Mouse (Mus musculus) adrenal gland, postnatal 14 days (tissue): ENCODE data around the gene Trio. TPM values are rescaled to one million over a fixed set of nuclear protein-coding genes. Genes with fewer than 3 reads are reported as not detected.

ENCODE experiments used
- DNase-seq: peaks from one replicate; pipeline ENCODE4 v3.0.0; 2021; ENCODE audit warnings: mixed read lengths
- total RNA-seq: library from RNA; stranded (reverse); gene quantifications from 2 replicates; pipeline ENCODE4 v1.2.3, GENCODE M21; 2021

Gene Trio
- total RNA-seq, 1 experiment from 2014 or later: 59.0 TPM

- no peak for DNase-seq
Observed at GRCm38 (mm10) chr15:27920751-27921150, 104.9 kb downstream of the Trio start.

GRCm38 (mm10) chr15:27919540-27919939, 106.1 kb downstream of the Trio start:
- peak; percentile 67 for DNase-seq

- DNase-seq: no peak
Observed at GRCm38 (mm10) chr15:27918798-27919197, 106.8 kb downstream of the Trio start.

- DNase-seq: no peak
Observed at GRCm38 (mm10) chr15:27916204-27916603, 109.4 kb downstream of the Trio start.

- DNase-seq: no peak
Observed at GRCm38 (mm10) chr15:27913013-27913412, 112.6 kb downstream of the Trio start.

GRCm38 (mm10) chr15:27911196-27911595, 114.5 kb downstream of the Trio start:
- DNase-seq: no peak

GRCm38 (mm10) chr15:27910179-27910578, 115.5 kb downstream of the Trio start:
- no peak for DNase-seq

- no peak for DNase-seq
Observed at GRCm38 (mm10) chr15:27907649-27908048, 118.0 kb downstream of the Trio start.

- peak; percentile 31 for DNase-seq
Observed at GRCm38 (mm10) chr15:27906409-27906808, 119.2 kb downstream of the Trio start.

- peak; percentile 73 for DNase-seq
Observed at GRCm38 (mm10) chr15:27905341-27905740, 120.3 kb downstream of the Trio start.

GRCm38 (mm10) chr15:27904346-27905005, 121.2 kb downstream of the Trio start:
- no peak for DNase-seq

- DNase-seq: no peak
Observed at GRCm38 (mm10) chr15:27901200-27901599, 124.4 kb downstream of the Trio start.

- peak; percentile 34 for DNase-seq
Observed at GRCm38 (mm10) chr15:27898795-27899406, 126.7 kb downstream of the Trio start.

GRCm38 (mm10) chr15:27894112-27894511, 131.5 kb downstream of the Trio start:
- no peak for DNase-seq

GRCm38 (mm10) chr15:27892029-27892428, 133.6 kb downstream of the Trio start:
- no peak for DNase-seq

- DNase-seq: no peak
Observed at GRCm38 (mm10) chr15:27890666-27891065, 135.0 kb downstream of the Trio start.

- DNase-seq: no peak
Observed at GRCm38 (mm10) chr15:27888153-27888552, 137.5 kb downstream of the Trio start.

GRCm38 (mm10) chr15:27886992-27887391, 138.7 kb downstream of the Trio start:
- no peak for DNase-seq

GRCm38 (mm10) chr15:27884347-27885250, 141.0 kb downstream of the Trio start:
- DNase-seq: peak; percentile 89

- no peak for DNase-seq
Observed at GRCm38 (mm10) chr15:27883881-27884280, 141.8 kb downstream of the Trio start.

GRCm38 (mm10) chr15:27882898-27883297, 142.8 kb downstream of the Trio start:
- no peak for DNase-seq

- no peak for DNase-seq
Observed at GRCm38 (mm10) chr15:27877831-27878230, 147.8 kb downstream of the Trio start.

GRCm38 (mm10) chr15:27876327-27876726, 149.3 kb downstream of the Trio start:
- no peak for DNase-seq
